8 mouse cellular contexts compared by ENCODE assay signal in the genomic region with DNA sequence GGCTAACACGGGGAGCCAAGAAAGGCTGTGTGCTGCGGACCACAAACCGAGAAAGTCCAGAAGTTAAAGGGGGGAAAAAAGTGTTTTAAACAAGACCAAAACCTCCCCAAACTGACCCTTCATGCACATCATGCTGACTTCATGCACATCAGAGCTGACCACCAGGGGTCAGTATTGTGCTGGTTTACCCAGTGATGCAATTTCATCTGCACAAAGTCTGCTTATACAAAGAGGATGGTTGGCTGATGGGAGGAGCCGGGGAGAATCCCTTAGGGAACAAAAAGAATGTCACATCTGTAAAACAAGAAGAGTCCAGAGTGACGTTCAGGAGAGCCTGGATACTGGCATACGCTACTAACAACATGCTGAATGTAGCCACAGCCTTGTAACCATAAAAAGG. TPM values are rescaled to one million over a fixed set of nuclear protein-coding genes. Genes with fewer than 3 reads are reported as not detected.
A peak's percentile ranks its signal among the peaks of the same experiment; 100 is the strongest.
DNase-seq lines count a peak whose midpoint lies in the region; ATAC-seq and TF ChIP-seq lines count a peak whose summit lies in the region.

No protein-coding gene starts in this region.

- no peaks in the 10 kb centered on the region for H3K36me3 ChIP-seq in midbrain, embryonic 11.5 days (ENCODE audit: control insufficient read depth, insufficient read depth, low read length)
- no peaks in the 10 kb centered on the region for H3K36me3 ChIP-seq in midbrain, embryonic 16.5 days (ENCODE audit: control insufficient read depth, insufficient read depth, low read length)
- H3K36me3 ChIP-seq in neural tube, embryonic 12.5 days: no peaks in the 10 kb centered on the region

- no peak overlapping the region for H3K4me3 ChIP-seq in midbrain, embryonic 11.5 days (ENCODE audit: low read depth, low read length)
- no peak overlapping the region for H3K4me3 ChIP-seq in midbrain, embryonic 16.5 days (ENCODE audit: low read depth, low read length)
- H3K4me3 ChIP-seq in cerebellum, adult 2 months (replicated peaks; ENCODE audit: insufficient read depth, low read depth, low read length): no peak overlapping the region
- no peak overlapping the region for H3K4me3 ChIP-seq in neural tube, embryonic 12.5 days

- WGBS in midbrain, embryonic 11.5 days: 32% methylated on average over 6 of the region's 6 CpGs
- WGBS in midbrain, embryonic 16.5 days: 28% methylated on average over 6 of the region's 6 CpGs
- 26% methylated on average over 6 of the region's 6 CpGs for WGBS in cerebellum, adult 2 months
- 27% methylated on average over 6 of the region's 6 CpGs for WGBS in neural tube, embryonic 12.5 days

- no peaks in the 10 kb centered on the region for H3K9me3 ChIP-seq in midbrain, embryonic 11.5 days (ENCODE audit: control insufficient read depth, low read length)
- H3K9me3 ChIP-seq in midbrain, embryonic 16.5 days (replicated peaks; ENCODE audit: control insufficient read depth, low read length, poor library complexity, severe bottlenecking): no peaks in the 10 kb centered on the region
- H3K9me3 ChIP-seq in neural tube, embryonic 12.5 days: no peaks in the 10 kb centered on the region

- H3K9ac ChIP-seq in midbrain, embryonic 11.5 days (ENCODE audit: low read length): no peak overlapping the region
- H3K9ac ChIP-seq in midbrain, embryonic 16.5 days (ENCODE audit: low read depth, low read length): no peak overlapping the region
- H3K9ac ChIP-seq in neural tube, embryonic 12.5 days: no peak overlapping the region

- no peak overlapping the region for H3K4me2 ChIP-seq in midbrain, embryonic 11.5 days
- H3K4me2 ChIP-seq in midbrain, embryonic 16.5 days (ENCODE audit: low read length): no peak overlapping the region
- no peak overlapping the region for H3K4me2 ChIP-seq in neural tube, embryonic 12.5 days (replicated peaks)

- ATAC-seq in midbrain, embryonic 11.5 days (ENCODE audit: low FRiP score): peak; percentile 38; the same call in 1 of the 2 replicates
- ATAC-seq in midbrain, embryonic 16.5 days: no peak
- 0 out of 2 replicates have a peak, but pooled peaks have one; percentile 37 for ATAC-seq in neural tube, embryonic 12.5 days (ENCODE audit: low FRiP score, low read depth)

- TF ChIP-seq POLR2A in cerebellum, adult 2 months (IDR thresholded peaks at IDR 0.05; ENCODE audit: borderline replicate concordance, insufficient read depth, low read length): no peak

- DNase-seq in midbrain, embryonic 11.5 days (ENCODE audit: low spot score, missing footprints): peak; percentile 93
- DNase-seq in cerebellum, adult 2 months: peak; percentile 39 to 67
- DNase-seq in frontal cortex, postnatal 10 days (ENCODE audit: low spot score in 2 of 2): peak; percentile 15 to 60
- peak; percentile 80 for DNase-seq in kidney, adult 9 months
- DNase-seq in liver: peak; percentile 90
- DNase-seq in testis, postnatal 10 days (ENCODE audit: low spot score): peak; percentile 86

- TF ChIP-seq CTCF in cerebellum, adult 2 months (IDR thresholded peaks at IDR 0.05; ENCODE audit: borderline replicate concordance, insufficient read depth, low read depth, low read length): peak; percentile 82

- no peaks in the 10 kb centered on the region for H3K4me1 ChIP-seq in midbrain, embryonic 11.5 days (ENCODE audit: control insufficient read depth, insufficient read depth, low read length)
- no peaks in the 10 kb centered on the region for H3K4me1 ChIP-seq in midbrain, embryonic 16.5 days (ENCODE audit: control insufficient read depth, insufficient read depth, low read length)
- no peaks in the 10 kb centered on the region for H3K4me1 ChIP-seq in cerebellum, adult 2 months (ENCODE audit: control insufficient read depth, insufficient read depth, low read length)
- no peaks in the 10 kb centered on the region for H3K4me1 ChIP-seq in neural tube, embryonic 12.5 days

- no peak overlapping the region for H3K27ac ChIP-seq in midbrain, embryonic 11.5 days (ENCODE audit: low read depth, low read length)
- H3K27ac ChIP-seq in midbrain, embryonic 16.5 days (ENCODE audit: low read length): no peak overlapping the region
- no peak overlapping the region for H3K27ac ChIP-seq in cerebellum, adult 2 months (ENCODE audit: insufficient read depth, low read length)
- H3K27ac ChIP-seq in neural tube, embryonic 12.5 days: no peak overlapping the region

- H3K27me3 ChIP-seq in midbrain, embryonic 11.5 days (ENCODE audit: control insufficient read depth, insufficient read depth, low read length): no peaks in the 10 kb centered on the region
- H3K27me3 ChIP-seq in midbrain, embryonic 16.5 days (ENCODE audit: control insufficient read depth, insufficient read depth, low read depth, low read length): no peaks in the 10 kb centered on the region
- no peaks in the 10 kb centered on the region for H3K27me3 ChIP-seq in cerebellum, adult 2 months (ENCODE audit: control insufficient read depth, insufficient read depth, low read length)
- H3K27me3 ChIP-seq in neural tube, embryonic 12.5 days (replicated peaks): no peaks in the 10 kb centered on the region; the same call in 1 of the 2 replicates

RNA-seq across cellular contexts. Expression of gene Treml4, which starts 10.8 kb away (rescaled TPM):
- polyA plus RNA-seq in midbrain, embryonic 11.5 days (2014; fragmentation: Nextera tagmentation; extraction: Ambion mirVana): 0.18 and 0.33 TPM in 2 replicates
- 0.38 TPM in 1 of 2 replicates, not detected in the other for polyA plus RNA-seq in midbrain, embryonic 16.5 days (2015; fragmentation: Nextera tagmentation; extraction: Ambion mirVana)
- 0.21 TPM in 1 of 2 replicates, not detected in the other for polyA plus RNA-seq in cerebellum, adult 2 months (2012; rRNA removed)
- 0.14 TPM in 1 of 2 replicates, not detected in the other for polyA plus RNA-seq in neural tube, embryonic 12.5 days (2016; fragmentation: Nextera tagmentation; extraction: Ambion mirVana)

RNA-seq across cellular contexts. Expression of gene Treml2, which starts 24.4 kb away (rescaled TPM):
- polyA plus RNA-seq in midbrain, embryonic 11.5 days (2014; fragmentation: Nextera tagmentation; extraction: Ambion mirVana): 0.23 and 0.37 TPM in 2 replicates
- polyA plus RNA-seq in midbrain, embryonic 16.5 days (2015; fragmentation: Nextera tagmentation; extraction: Ambion mirVana): 0.09 TPM in 1 of 2 replicates, not detected in the other
- 0.25 TPM in 2 replicates for polyA plus RNA-seq in cerebellum, adult 2 months (2012; rRNA removed)
- 0.23 and 0.27 TPM in 2 replicates for polyA plus RNA-seq in neural tube, embryonic 12.5 days (2016; fragmentation: Nextera tagmentation; extraction: Ambion mirVana)

RNA-seq across cellular contexts. Expression of gene Trem3, which starts 27.3 kb away (rescaled TPM):
- not detected in 2 replicates for polyA plus RNA-seq in midbrain, embryonic 11.5 days (2014; fragmentation: Nextera tagmentation; extraction: Ambion mirVana)
- polyA plus RNA-seq in midbrain, embryonic 16.5 days (2015; fragmentation: Nextera tagmentation; extraction: Ambion mirVana): not detected in 2 replicates
- polyA plus RNA-seq in cerebellum, adult 2 months (2012; rRNA removed): not detected in 2 replicates
- polyA plus RNA-seq in neural tube, embryonic 12.5 days (2016; fragmentation: Nextera tagmentation; extraction: Ambion mirVana): not detected in 2 replicates

RNA-seq across cellular contexts. Expression of gene B430306N03Rik, which starts 41.1 kb away (rescaled TPM):
- polyA plus RNA-seq in midbrain, embryonic 11.5 days (2014; fragmentation: Nextera tagmentation; extraction: Ambion mirVana): 0.03 TPM in 1 of 2 replicates, not detected in the other
- polyA plus RNA-seq in midbrain, embryonic 16.5 days (2015; fragmentation: Nextera tagmentation; extraction: Ambion mirVana): 0.14 TPM in 1 of 2 replicates, not detected in the other
- 0.02 and 0.11 TPM in 2 replicates for polyA plus RNA-seq in cerebellum, adult 2 months (2012; rRNA removed)
- 0.09 TPM in 1 of 2 replicates, not detected in the other for polyA plus RNA-seq in neural tube, embryonic 12.5 days (2016; fragmentation: Nextera tagmentation; extraction: Ambion mirVana)

RNA-seq across cellular contexts. Expression of gene Trem1, which starts 42.3 kb away (rescaled TPM):
- 0.12 TPM in 1 of 2 replicates, not detected in the other for polyA plus RNA-seq in midbrain, embryonic 11.5 days (2014; fragmentation: Nextera tagmentation; extraction: Ambion mirVana)
- not detected in 2 replicates for polyA plus RNA-seq in midbrain, embryonic 16.5 days (2015; fragmentation: Nextera tagmentation; extraction: Ambion mirVana)
- polyA plus RNA-seq in cerebellum, adult 2 months (2012; rRNA removed): 0.03 and 0.05 TPM in 2 replicates
- polyA plus RNA-seq in neural tube, embryonic 12.5 days (2016; fragmentation: Nextera tagmentation; extraction: Ambion mirVana): 0.09 TPM in 1 of 2 replicates, not detected in the other

Comparison
In these comparisons a context has a peak if more than half of its experiments do, and no peak if none do; other contexts are left out.
1. DNase-seq: peak in every context shown above with its lines; median percentile 93 in midbrain, embryonic 11.5 days; 90 in liver; 86 in testis, postnatal 10 days; 80 in kidney, adult 9 months; 53 in cerebellum, adult 2 months; 38 in frontal cortex, postnatal 10 days.